Mouse (Mus musculus) G1E (cell line): Measurements from ENCODE around the gene Actr1a.
A peak's percentile ranks its signal among the peaks of the same experiment; 100 is the strongest.

ENCODE experiments used
- CTCF ChIP-seq: IDR thresholded peaks from 2 replicates; pipeline ENCODE4 v1.5.1; 2012; ENCODE audit warnings: low read depth, low read length, inconsistent platforms, mixed read lengths
- GATA1 ChIP-seq: IDR thresholded peaks from 2 replicates; pipeline ENCODE4 v1.6.1; 2012; ENCODE audit warnings: borderline replicate concordance, low read length, inconsistent platforms, mixed read lengths
- GATA2 ChIP-seq: IDR thresholded peaks from 2 replicates; pipeline ENCODE4 v1.6.1; 2012; ENCODE audit warnings: low read depth, low read length, inconsistent platforms, borderline replicate concordance
- POLR2AphosphoS5 ChIP-seq: IDR thresholded peaks from 2 replicates; pipeline ENCODE4 v1.6.1; 2012; ENCODE audit warnings: low read depth, low read length, inconsistent platforms; ENCODE audit not compliant: insufficient replicate concordance
- TAL1 ChIP-seq: conservative IDR thresholded peaks from 2 replicates; pipeline ENCODE4 v1.6.1; 2012; ENCODE audit warnings: low read depth, low read length, inconsistent platforms, mixed read lengths

- peak; percentile 49; the same call in 1 of the 2 replicates for TF ChIP-seq CTCF
- TF ChIP-seq GATA2, result no peak
- no peak for TF ChIP-seq TAL1
- TF ChIP-seq POLR2AphosphoS5, result no peak
- TF ChIP-seq GATA1, result no peak
Observed at GRCm38 (mm10) chr19:46392018-46392417, 3.5 kb downstream of the Actr1a start.
